Mouse (Mus musculus): ENCODE results near the gene Rbm38. TPM values are rescaled to one million over a fixed set of nuclear protein-coding genes. Genes with fewer than 3 reads are reported as not detected.

Gene Rbm38
- polyA plus RNA-seq, 1 experiment from 2014 or later, result 146 TPM

GRCm38 (mm10) chr2:173036611-173037010, 16.3 kb downstream of the Rbm38 start:
- H3K4me2 ChIP-seq (ENCODE audit: low read depth, low read length), result no peak overlapping the region
- H3K4me1 ChIP-seq (ENCODE audit: control insufficient read depth, insufficient read depth, low read length), result peaks cover 15% of the 10 kb centered on the region
- no peak for ATAC-seq (replicated peaks; ENCODE audit: extremely low read depth, insufficient read depth, low FRiP score)
- 60% methylated on average over 4 of the region's 4 CpGs for WGBS
- peak overlapping the region; percentile 24; the same call in 1 of the 2 replicates for H3K9ac ChIP-seq (ENCODE audit: low read length)
- H3K27me3 ChIP-seq (ENCODE audit: control insufficient read depth, insufficient read depth, low read length), result no peaks in the 10 kb centered on the region
- H3K27ac ChIP-seq (ENCODE audit: low read length), result no peak overlapping the region
- H3K36me3 ChIP-seq (ENCODE audit: control insufficient read depth, insufficient read depth), result peaks cover 34% of the 10 kb centered on the region
- H3K9me3 ChIP-seq (replicated peaks; ENCODE audit: control insufficient read depth, low read length), result no peaks in the 10 kb centered on the region
- no peak overlapping the region for H3K4me3 ChIP-seq (ENCODE audit: low read length)

- 75% methylated on average over 5 of the region's 5 CpGs for WGBS
- Histone ChIP-seq H3K9ac (ENCODE audit: low read length) (no peak overlapping the region), H3K27ac (ENCODE audit: low read length) (no peak overlapping the region)
Measured at GRCm38 (mm10) chr2:173037347-173037746, 17.0 kb downstream of the Rbm38 start.

GRCm38 (mm10) chr2:173037827-173038607, 17.7 kb downstream of the Rbm38 start:
- Histone ChIP-seq H3K4me3 (ENCODE audit: low read length) (no peak overlapping the region), H3K36me3 (ENCODE audit: control insufficient read depth, insufficient read depth) (peaks cover 21% of the 10 kb centered on the region), H3K9ac (ENCODE audit: low read length) (no peak overlapping the region), H3K9me3 (replicated peaks; ENCODE audit: control insufficient read depth, low read length) (no peaks in the 10 kb centered on the region), H3K4me1 (ENCODE audit: control insufficient read depth, insufficient read depth, low read length) (peaks cover 18% of the 10 kb centered on the region), H3K27me3 (ENCODE audit: control insufficient read depth, insufficient read depth, low read length) (no peaks in the 10 kb centered on the region), H3K27ac (ENCODE audit: low read length) (0 out of 2 replicates have a peak overlapping the region, but pooled peaks have one; percentile 9), H3K4me2 (ENCODE audit: low read depth, low read length) (no peak overlapping the region)
- WGBS, result 43% methylated on average over 7 of the region's 7 CpGs
- ATAC-seq (replicated peaks; ENCODE audit: extremely low read depth, insufficient read depth, low FRiP score), result no peak

More at GRCm38 (mm10) chr2:173037347-173037746, 17.0 kb downstream of the Rbm38 start:
- Histone ChIP-seq H3K4me1 (ENCODE audit: control insufficient read depth, insufficient read depth, low read length) (peaks cover 15% of the 10 kb centered on the region), H3K27me3 (ENCODE audit: control insufficient read depth, insufficient read depth, low read length) (no peaks in the 10 kb centered on the region), H3K4me3 (ENCODE audit: low read length) (no peak overlapping the region), H3K9me3 (replicated peaks; ENCODE audit: control insufficient read depth, low read length) (no peaks in the 10 kb centered on the region), H3K4me2 (ENCODE audit: low read depth, low read length) (no peak overlapping the region), H3K36me3 (ENCODE audit: control insufficient read depth, insufficient read depth) (peaks cover 27% of the 10 kb centered on the region)
- ATAC-seq (replicated peaks; ENCODE audit: extremely low read depth, insufficient read depth, low FRiP score), result no peak

GRCm38 (mm10) chr2:173039041-173039440, 18.7 kb downstream of the Rbm38 start:
- no peak overlapping the region for H3K9ac ChIP-seq (ENCODE audit: low read length)
- H3K27ac ChIP-seq (ENCODE audit: low read length), result no peak overlapping the region
- H3K36me3 ChIP-seq (ENCODE audit: control insufficient read depth, insufficient read depth), result peaks cover 13% of the 10 kb centered on the region; the same call in 1 of the 2 replicates
- no peak overlapping the region for H3K4me2 ChIP-seq (ENCODE audit: low read depth, low read length)
- H3K4me3 ChIP-seq (ENCODE audit: low read length), result no peak overlapping the region
- WGBS, result 89% methylated on average over 4 of the region's 4 CpGs
- H3K27me3 ChIP-seq (ENCODE audit: control insufficient read depth, insufficient read depth, low read length), result no peaks in the 10 kb centered on the region
- H3K4me1 ChIP-seq (ENCODE audit: control insufficient read depth, insufficient read depth, low read length), result peaks cover 23% of the 10 kb centered on the region
- no peak for ATAC-seq (replicated peaks; ENCODE audit: extremely low read depth, insufficient read depth, low FRiP score)
- H3K9me3 ChIP-seq (replicated peaks; ENCODE audit: control insufficient read depth, low read length), result no peaks in the 10 kb centered on the region

GRCm38 (mm10) chr2:173040803-173041202, 20.5 kb downstream of the Rbm38 start:
- Histone ChIP-seq H3K27ac (ENCODE audit: low read length) (no peak overlapping the region), H3K4me3 (ENCODE audit: low read length) (no peak overlapping the region), H3K27me3 (ENCODE audit: control insufficient read depth, insufficient read depth, low read length) (no peaks in the 10 kb centered on the region), H3K4me1 (ENCODE audit: control insufficient read depth, insufficient read depth, low read length) (peaks cover 21% of the 10 kb centered on the region), H3K9ac (ENCODE audit: low read length) (no peak overlapping the region), H3K4me2 (ENCODE audit: low read depth, low read length) (no peak overlapping the region), H3K9me3 (replicated peaks; ENCODE audit: control insufficient read depth, low read length) (no peaks in the 10 kb centered on the region), H3K36me3 (ENCODE audit: control insufficient read depth, insufficient read depth) (0 out of 2 replicates have a peak, but pooled peaks cover under 1% of the 10 kb centered on the region)
- no peak for ATAC-seq (replicated peaks; ENCODE audit: extremely low read depth, insufficient read depth, low FRiP score)
- WGBS, result 87% methylated on average over 3 of the region's 3 CpGs

GRCm38 (mm10) chr2:173041242-173041641, 20.9 kb downstream of the Rbm38 start:
- Histone ChIP-seq H3K4me3 (ENCODE audit: low read length) (no peak overlapping the region), H3K4me1 (ENCODE audit: control insufficient read depth, insufficient read depth, low read length) (peaks cover 25% of the 10 kb centered on the region), H3K27ac (ENCODE audit: low read length) (no peak overlapping the region), H3K4me2 (ENCODE audit: low read depth, low read length) (no peak overlapping the region), H3K9ac (ENCODE audit: low read length) (no peak overlapping the region), H3K36me3 (ENCODE audit: control insufficient read depth, insufficient read depth) (no peaks in the 10 kb centered on the region), H3K27me3 (ENCODE audit: control insufficient read depth, insufficient read depth, low read length) (no peaks in the 10 kb centered on the region), H3K9me3 (replicated peaks; ENCODE audit: control insufficient read depth, low read length) (no peaks in the 10 kb centered on the region)
- ATAC-seq (replicated peaks; ENCODE audit: extremely low read depth, insufficient read depth, low FRiP score), result no peak
- 61% methylated on average over 5 of the region's 5 CpGs for WGBS

GRCm38 (mm10) chr2:173041893-173042292, 21.6 kb downstream of the Rbm38 start:
- Histone ChIP-seq H3K4me3 (ENCODE audit: low read length) (no peak overlapping the region), H3K4me2 (ENCODE audit: low read depth, low read length) (no peak overlapping the region), H3K27me3 (ENCODE audit: control insufficient read depth, insufficient read depth, low read length) (no peaks in the 10 kb centered on the region), H3K4me1 (ENCODE audit: control insufficient read depth, insufficient read depth, low read length) (peaks cover 32% of the 10 kb centered on the region), H3K36me3 (ENCODE audit: control insufficient read depth, insufficient read depth) (no peaks in the 10 kb centered on the region), H3K9ac (ENCODE audit: low read length) (no peak overlapping the region), H3K9me3 (replicated peaks; ENCODE audit: control insufficient read depth, low read length) (no peaks in the 10 kb centered on the region), H3K27ac (ENCODE audit: low read length) (no peak overlapping the region)
- WGBS, result 67% methylated on average over 1 of the region's 1 CpGs
- ATAC-seq (replicated peaks; ENCODE audit: extremely low read depth, insufficient read depth, low FRiP score), result no peak

GRCm38 (mm10) chr2:173042504-173043162, 22.3 kb downstream of the Rbm38 start:
- H3K9me3 ChIP-seq (replicated peaks; ENCODE audit: control insufficient read depth, low read length), result no peaks in the 10 kb centered on the region
- no peaks in the 10 kb centered on the region for H3K36me3 ChIP-seq (ENCODE audit: control insufficient read depth, insufficient read depth)
- no peak overlapping the region for H3K4me3 ChIP-seq (ENCODE audit: low read length)
- peak; percentile 25; the same call in 1 of the 2 replicates for ATAC-seq (replicated peaks; ENCODE audit: extremely low read depth, insufficient read depth, low FRiP score)
- 43% methylated on average over 11 of the region's 11 CpGs for WGBS
- H3K9ac ChIP-seq (ENCODE audit: low read length), result no peak overlapping the region
- no peaks in the 10 kb centered on the region for H3K27me3 ChIP-seq (ENCODE audit: control insufficient read depth, insufficient read depth, low read length)
- H3K27ac ChIP-seq (ENCODE audit: low read length), result peak overlapping the region; percentile 15; the same call in 1 of the 2 replicates
- peaks cover 39% of the 10 kb centered on the region for H3K4me1 ChIP-seq (ENCODE audit: control insufficient read depth, insufficient read depth, low read length)
- H3K4me2 ChIP-seq (ENCODE audit: low read depth, low read length), result no peak overlapping the region
